Mouse (Mus musculus): ENCODE data around the gene Mob1b.

DNA sequence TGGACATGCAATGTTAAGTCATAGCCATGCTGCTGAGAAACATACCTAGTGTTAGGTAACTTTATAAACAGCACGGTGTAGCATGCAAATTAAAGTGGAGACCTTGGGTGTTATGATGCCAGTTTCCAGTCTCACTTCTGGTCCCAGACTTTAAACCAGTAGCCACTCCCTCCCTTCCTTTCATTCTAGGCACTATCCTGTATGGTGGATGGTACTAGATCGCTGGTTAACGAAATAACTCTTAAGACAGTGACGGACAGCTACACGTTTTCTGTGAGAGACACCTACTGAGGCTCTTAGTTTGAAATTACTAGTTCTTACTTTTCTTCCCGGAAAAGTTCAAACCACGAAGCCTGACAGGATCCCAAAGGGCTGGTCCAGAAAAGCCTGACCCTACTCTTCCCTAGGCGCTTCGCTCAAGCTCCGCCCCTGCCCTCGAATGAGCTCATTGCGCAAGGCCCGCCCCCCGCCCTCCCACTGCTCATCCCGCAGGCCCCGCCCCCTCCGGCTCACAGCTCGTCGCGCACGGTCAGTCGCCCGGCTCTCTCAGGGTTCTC is 43.9 kb downstream of the Mob1b start:
- TF ChIP-seq FLI1 (IDR thresholded peaks at IDR 0.05; ENCODE audit: low read length) (no peak), GATA1 (IDR thresholded peaks at IDR 0.05; ENCODE audit: borderline replicate concordance, low read length) (no peak)

All from megakaryocyte, embryonic 14.5 days (primary cell).